Mouse (Mus musculus): ENCODE data around the gene Rftn1.

Gene Rftn1

DNA sequence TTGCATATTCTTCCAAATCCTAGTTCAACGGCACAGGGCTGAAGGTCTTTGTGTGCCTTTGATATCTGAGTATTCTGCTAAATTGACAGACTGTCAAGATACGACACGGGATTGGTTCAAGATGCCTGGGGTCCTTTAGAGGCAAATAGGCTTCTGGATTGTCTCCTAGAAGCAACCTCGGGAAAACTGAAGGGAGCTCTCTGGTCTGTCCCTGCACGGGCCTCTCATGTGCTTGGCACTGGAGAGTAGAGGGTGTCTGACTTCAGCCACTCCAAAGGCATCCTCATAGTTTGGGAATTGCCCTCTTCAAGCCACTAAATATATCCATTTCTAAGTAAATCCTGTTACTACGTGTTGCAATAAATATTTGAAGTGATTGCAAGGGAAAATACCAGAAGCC is 98.6 kb downstream of the Rftn1 start:
- no peak for DNase-seq (ENCODE audit: low read depth, low spot score)
- H3K36me3 ChIP-seq (ENCODE audit: control insufficient read depth, insufficient read depth, low read length, poor library complexity, severe bottlenecking), result no peaks in the 10 kb centered on the region
- H3K27me3 ChIP-seq (ENCODE audit: control insufficient read depth, insufficient read depth, low read length, poor library complexity, severe bottlenecking), result no peaks in the 10 kb centered on the region

GRCm38 (mm10) chr17:50089725-50090124 is 100.7 kb downstream of the Rftn1 start:
- Histone ChIP-seq H3K36me3 (ENCODE audit: control insufficient read depth, insufficient read depth, low read length, poor library complexity, severe bottlenecking) (peaks cover 1% of the 10 kb centered on the region; the same call in 1 of the 2 replicates), H3K27me3 (ENCODE audit: control insufficient read depth, insufficient read depth, low read length, poor library complexity, severe bottlenecking) (no peaks in the 10 kb centered on the region)
- DNase-seq (ENCODE audit: low read depth, low spot score), result no peak

GRCm38 (mm10) chr17:50088054-50088453 is 102.4 kb downstream of the Rftn1 start:
- H3K36me3 ChIP-seq (ENCODE audit: control insufficient read depth, insufficient read depth, low read length, poor library complexity, severe bottlenecking), result peaks cover 1% of the 10 kb centered on the region; the same call in 1 of the 2 replicates
- no peak for DNase-seq (ENCODE audit: low read depth, low spot score)
- H3K27me3 ChIP-seq (ENCODE audit: control insufficient read depth, insufficient read depth, low read length, poor library complexity, severe bottlenecking), result no peaks in the 10 kb centered on the region

- DNase-seq (ENCODE audit: low read depth, low spot score), result no peak
- H3K27me3 ChIP-seq (ENCODE audit: control insufficient read depth, insufficient read depth, low read length, poor library complexity, severe bottlenecking), result no peaks in the 10 kb centered on the region
- H3K36me3 ChIP-seq (ENCODE audit: control insufficient read depth, insufficient read depth, low read length, poor library complexity, severe bottlenecking), result peaks cover 1% of the 10 kb centered on the region; the same call in 1 of the 2 replicates
Measured at GRCm38 (mm10) chr17:50086887-50087286, 103.6 kb downstream of the Rftn1 start.

DNA sequence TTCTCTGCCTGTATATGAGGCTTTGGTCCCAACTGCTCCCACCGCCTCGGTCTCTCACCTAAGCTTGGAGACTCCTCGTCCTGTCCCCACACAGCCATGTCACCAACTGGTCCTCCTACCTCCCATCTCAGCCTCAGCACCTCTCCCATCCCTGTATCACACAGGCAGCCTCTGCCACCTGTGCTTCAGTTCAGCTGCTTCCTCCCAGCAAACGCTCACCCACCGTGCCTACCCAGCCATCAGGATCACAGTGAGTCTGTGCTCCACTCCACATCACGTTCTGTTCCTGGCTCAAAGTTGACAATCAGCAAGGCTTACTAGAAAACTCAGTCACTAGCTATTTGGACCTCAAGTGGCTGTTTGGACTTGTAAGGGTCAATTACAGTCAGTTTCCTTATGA is 105.8 kb downstream of the Rftn1 start:
- peaks cover 1% of the 10 kb centered on the region; the same call in 1 of the 2 replicates for H3K36me3 ChIP-seq (ENCODE audit: control insufficient read depth, insufficient read depth, low read length, poor library complexity, severe bottlenecking)
- H3K27me3 ChIP-seq (ENCODE audit: control insufficient read depth, insufficient read depth, low read length, poor library complexity, severe bottlenecking), result no peaks in the 10 kb centered on the region
- DNase-seq (ENCODE audit: low read depth, low spot score), result no peak

DNA sequence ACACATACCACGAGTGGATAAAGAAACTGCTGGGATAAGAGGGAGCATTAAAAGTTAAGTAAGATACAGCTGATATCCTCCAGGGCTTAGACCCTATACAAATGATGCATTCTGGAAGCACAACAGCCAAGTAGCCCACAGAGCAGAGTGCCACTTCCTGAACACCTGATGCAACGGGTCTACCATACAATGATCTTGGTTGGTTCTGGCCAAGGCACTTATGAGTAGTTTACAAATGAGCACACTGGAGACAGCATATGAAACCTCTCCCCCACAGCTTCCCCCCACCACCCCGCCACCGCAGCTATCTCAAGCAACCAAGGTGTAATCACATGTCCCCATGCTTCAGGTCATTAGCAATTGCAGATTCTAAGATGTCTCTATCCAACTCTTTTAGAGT is 106.5 kb downstream of the Rftn1 start:
- no peaks in the 10 kb centered on the region for H3K27me3 ChIP-seq (ENCODE audit: control insufficient read depth, insufficient read depth, low read length, poor library complexity, severe bottlenecking)
- DNase-seq (ENCODE audit: low read depth, low spot score), result peak; percentile 50
- H3K36me3 ChIP-seq (ENCODE audit: control insufficient read depth, insufficient read depth, low read length, poor library complexity, severe bottlenecking), result peaks cover 1% of the 10 kb centered on the region; the same call in 1 of the 2 replicates

- Histone ChIP-seq H3K36me3 (ENCODE audit: control insufficient read depth, insufficient read depth, low read length, poor library complexity, severe bottlenecking) (peaks cover 1% of the 10 kb centered on the region; the same call in 1 of the 2 replicates), H3K27me3 (ENCODE audit: control insufficient read depth, insufficient read depth, low read length, poor library complexity, severe bottlenecking) (no peaks in the 10 kb centered on the region)
- DNase-seq (ENCODE audit: low read depth, low spot score), result no peak
Measured at GRCm38 (mm10) chr17:50082947-50083346, 107.5 kb downstream of the Rftn1 start.

DNA sequence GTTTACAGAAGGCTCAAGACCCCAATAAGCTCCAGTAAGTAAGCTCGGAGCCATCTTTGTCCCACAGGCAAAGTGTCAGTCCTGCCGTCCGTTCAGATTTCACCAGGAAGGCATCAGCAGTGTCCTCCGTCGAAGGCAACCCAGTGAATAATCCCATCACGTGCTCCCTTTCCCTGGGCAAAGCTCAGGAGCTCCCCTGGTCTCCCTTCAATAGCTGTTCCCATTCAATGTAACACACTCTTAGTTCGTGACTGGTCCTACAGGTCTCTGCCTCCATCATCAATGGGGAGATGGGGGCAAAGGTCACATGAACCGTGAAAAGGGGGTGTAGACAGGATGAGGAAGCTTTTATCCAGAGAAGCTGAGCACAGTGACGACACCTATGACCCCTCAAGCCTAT is 108.8 kb downstream of the Rftn1 start:
- no peak for DNase-seq (ENCODE audit: low read depth, low spot score)
- Histone ChIP-seq H3K36me3 (ENCODE audit: control insufficient read depth, insufficient read depth, low read length, poor library complexity, severe bottlenecking) (peaks cover 1% of the 10 kb centered on the region; the same call in 1 of the 2 replicates), H3K27me3 (ENCODE audit: control insufficient read depth, insufficient read depth, low read length, poor library complexity, severe bottlenecking) (no peaks in the 10 kb centered on the region)

- DNase-seq (ENCODE audit: low read depth, low spot score), result no peak
- Histone ChIP-seq H3K36me3 (ENCODE audit: control insufficient read depth, insufficient read depth, low read length, poor library complexity, severe bottlenecking) (peaks cover 1% of the 10 kb centered on the region; the same call in 1 of the 2 replicates), H3K27me3 (ENCODE audit: control insufficient read depth, insufficient read depth, low read length, poor library complexity, severe bottlenecking) (no peaks in the 10 kb centered on the region)
Measured at GRCm38 (mm10) chr17:50080991-50081390, 109.5 kb downstream of the Rftn1 start.

GRCm38 (mm10) chr17:50078749-50079148 is 111.7 kb downstream of the Rftn1 start:
- Histone ChIP-seq H3K36me3 (ENCODE audit: control insufficient read depth, insufficient read depth, low read length, poor library complexity, severe bottlenecking) (peaks cover 2% of the 10 kb centered on the region; the same call in 1 of the 2 replicates), H3K27me3 (ENCODE audit: control insufficient read depth, insufficient read depth, low read length, poor library complexity, severe bottlenecking) (no peaks in the 10 kb centered on the region)
- DNase-seq (ENCODE audit: low read depth, low spot score), result peak; percentile 64

DNA sequence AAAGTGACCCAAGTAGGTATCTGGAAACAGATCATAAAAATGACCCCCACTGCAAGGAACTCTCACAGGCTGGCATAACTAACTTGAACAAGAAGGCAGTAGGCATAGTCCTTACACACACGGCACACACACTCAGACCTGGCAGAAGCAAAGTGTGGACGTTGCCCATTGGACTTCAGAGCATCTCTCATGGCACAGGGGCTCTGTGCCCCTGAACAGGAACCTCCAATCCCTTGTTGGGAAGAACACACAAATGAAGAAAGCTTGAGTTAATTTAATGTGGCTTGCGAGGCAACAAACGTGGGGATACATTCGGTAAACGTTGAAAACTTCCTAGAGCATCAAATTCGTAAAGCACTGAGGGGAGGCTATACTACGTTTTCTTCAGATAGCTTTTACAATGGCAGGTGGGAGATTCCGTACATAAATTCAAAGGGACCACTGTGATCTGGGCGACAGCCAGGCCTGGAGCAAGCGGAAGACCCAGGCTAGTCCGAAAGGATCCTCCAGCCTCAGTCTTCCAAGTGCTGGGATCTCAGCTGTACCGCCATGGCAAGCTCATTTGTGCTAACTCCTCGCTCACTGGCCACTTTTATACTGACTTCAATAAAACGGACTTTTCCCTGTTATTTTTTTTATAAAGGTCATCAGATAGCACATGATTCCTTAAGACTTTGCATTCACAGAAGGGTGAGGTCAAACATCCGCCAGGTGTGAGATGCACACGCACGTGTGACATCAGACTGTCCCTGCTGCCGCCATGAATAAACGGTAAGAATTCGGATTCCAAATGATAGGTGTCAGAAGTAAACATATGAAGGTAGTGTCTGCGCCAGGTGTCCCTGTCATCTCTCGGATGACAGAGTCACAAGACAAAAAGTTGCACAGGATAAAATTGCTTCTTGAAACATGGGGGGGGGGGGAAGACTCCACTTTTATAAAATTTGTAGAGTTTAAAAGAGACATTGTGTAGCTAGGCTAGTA is 117.2 kb downstream of the Rftn1 start:
- H3K27me3 ChIP-seq (ENCODE audit: control insufficient read depth, insufficient read depth, low read length, poor library complexity, severe bottlenecking), result no peaks in the 10 kb centered on the region
- no peak for DNase-seq (ENCODE audit: low read depth, low spot score)
- H3K36me3 ChIP-seq (ENCODE audit: control insufficient read depth, insufficient read depth, low read length, poor library complexity, severe bottlenecking), result peaks cover 13% of the 10 kb centered on the region; the same call in 1 of the 2 replicates

GRCm38 (mm10) chr17:50071602-50071988 is 118.9 kb downstream of the Rftn1 start:
- H3K36me3 ChIP-seq (ENCODE audit: control insufficient read depth, insufficient read depth, low read length, poor library complexity, severe bottlenecking), result peaks cover 14% of the 10 kb centered on the region; the same call in 1 of the 2 replicates
- no peaks in the 10 kb centered on the region for H3K27me3 ChIP-seq (ENCODE audit: control insufficient read depth, insufficient read depth, low read length, poor library complexity, severe bottlenecking)
- DNase-seq (ENCODE audit: low read depth, low spot score), result peak; percentile 44

GRCm38 (mm10) chr17:50070822-50071601 is 119.5 kb downstream of the Rftn1 start:
- H3K36me3 ChIP-seq (ENCODE audit: control insufficient read depth, insufficient read depth, low read length, poor library complexity, severe bottlenecking), result peaks cover 17% of the 10 kb centered on the region
- no peaks in the 10 kb centered on the region for H3K27me3 ChIP-seq (ENCODE audit: control insufficient read depth, insufficient read depth, low read length, poor library complexity, severe bottlenecking)
- no peak for DNase-seq (ENCODE audit: low read depth, low spot score)

DNA sequence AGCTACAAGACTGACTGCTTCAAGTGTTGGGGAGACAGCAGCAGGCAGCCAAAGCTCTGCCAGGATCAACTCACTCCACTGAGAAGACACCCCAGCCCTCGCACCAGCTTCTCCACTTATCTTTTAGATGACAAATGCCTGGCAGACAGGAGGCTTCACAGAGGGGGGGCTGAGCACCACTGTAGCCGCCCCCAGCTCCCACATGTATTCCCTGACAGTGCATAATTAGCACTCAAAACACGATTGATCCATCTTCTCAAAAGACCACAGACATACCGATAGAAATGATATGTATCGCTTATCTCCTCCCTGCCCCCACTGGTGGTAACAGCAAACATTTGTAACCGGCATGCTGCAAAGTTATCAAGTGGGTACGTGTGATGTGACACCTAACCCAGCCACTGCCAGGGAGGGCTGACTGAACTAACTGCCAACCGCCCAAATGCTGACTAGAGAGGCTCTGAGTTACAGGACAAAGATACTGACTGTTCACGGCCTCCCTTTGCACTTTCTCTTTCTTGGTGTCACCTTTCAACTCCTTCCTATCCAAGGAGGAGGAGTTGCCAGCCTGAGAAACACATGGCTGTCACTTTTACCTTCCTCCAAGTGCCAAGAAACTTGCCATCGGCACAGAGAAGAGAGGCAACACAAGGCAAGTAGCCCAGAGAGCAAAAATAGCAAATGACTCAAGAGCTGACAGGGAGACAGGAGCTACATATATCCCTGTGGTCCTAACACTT is 120.4 kb downstream of the Rftn1 start:
- Histone ChIP-seq H3K27me3 (ENCODE audit: control insufficient read depth, insufficient read depth, low read length, poor library complexity, severe bottlenecking) (no peaks in the 10 kb centered on the region), H3K36me3 (ENCODE audit: control insufficient read depth, insufficient read depth, low read length, poor library complexity, severe bottlenecking) (peaks cover 17% of the 10 kb centered on the region)
- DNase-seq (ENCODE audit: low read depth, low spot score), result no peak
